Mouse (Mus musculus): Measurements from ENCODE around the gene Rbms3. TPM values are rescaled to one million over a fixed set of nuclear protein-coding genes. Genes with fewer than 3 reads are reported as not detected.

Gene Rbms3
- total and polyA plus RNA-seq, 2 experiments from 2014 or later: 43.3 to 59.9 TPM

DNA sequence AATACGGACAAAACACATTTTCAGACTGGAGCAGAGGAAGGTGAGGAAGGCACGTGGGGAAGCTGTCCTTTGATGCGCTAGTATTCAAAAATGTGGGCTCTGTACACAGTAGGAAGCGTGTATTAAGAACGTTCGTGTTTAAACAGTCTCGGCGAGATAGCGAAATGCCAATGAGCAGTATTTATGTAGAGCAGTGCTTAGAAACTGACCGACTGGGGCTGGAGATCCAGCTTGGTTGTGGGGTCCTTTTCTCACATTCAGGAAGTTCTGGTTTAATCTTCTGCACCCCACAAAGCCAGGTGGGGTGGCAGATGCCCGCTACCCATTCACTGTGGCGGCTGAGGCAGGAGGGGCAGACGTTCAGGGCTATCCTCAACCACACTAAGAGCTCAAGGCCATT, 153.0 kb downstream of the Rbms3 start:
- no peak for TF ChIP-seq CTCF (IDR thresholded peaks at IDR 0.05)
- ATAC-seq (ENCODE audit: low FRiP score): no peak
- 64% methylated on average over 13 of the region's 13 CpGs for WGBS

GRCm38 (mm10) chr9:117452816-117453215, 176.9 kb downstream of the Rbms3 start:
- no peak overlapping the region for H3K4me3 ChIP-seq (ENCODE audit: low read depth, low read length)
- DNase-seq (ENCODE audit: low spot score): no peak
- H3K4me2 ChIP-seq (ENCODE audit: low read depth, low read length, poor library complexity, severe bottlenecking): no peak overlapping the region
- WGBS: 61% methylated on average over 10 of the region's 10 CpGs
- no peak for ATAC-seq (ENCODE audit: low FRiP score)
- H3K36me3 ChIP-seq (ENCODE audit: insufficient read depth, low read length): no peaks in the 10 kb centered on the region
- H3K4me1 ChIP-seq (ENCODE audit: insufficient read depth, low read length): no peaks in the 10 kb centered on the region
- H3K9me3 ChIP-seq (ENCODE audit: low read length): no peaks in the 10 kb centered on the region
- H3K9ac ChIP-seq (replicated peaks; ENCODE audit: low read length, poor library complexity, severe bottlenecking): no peak overlapping the region
- no peak for TF ChIP-seq CTCF (IDR thresholded peaks at IDR 0.05)
- no peaks in the 10 kb centered on the region for H3K27me3 ChIP-seq (ENCODE audit: insufficient read depth, low read length)
- H3K27ac ChIP-seq (ENCODE audit: low read depth, low read length): no peak overlapping the region

More for the DNA sequence above, 153.0 kb downstream of the Rbms3 start:
- Histone ChIP-seq H3K4me1 (ENCODE audit: insufficient read depth, low read length) (no peaks in the 10 kb centered on the region), H3K9ac (replicated peaks; ENCODE audit: low read length, poor library complexity, severe bottlenecking) (no peak overlapping the region), H3K27me3 (ENCODE audit: insufficient read depth, low read length) (no peaks in the 10 kb centered on the region), H3K4me3 (ENCODE audit: low read depth, low read length) (no peak overlapping the region), H3K27ac (ENCODE audit: low read depth, low read length) (no peak overlapping the region), H3K9me3 (ENCODE audit: low read length) (no peaks in the 10 kb centered on the region), H3K4me2 (ENCODE audit: low read depth, low read length, poor library complexity, severe bottlenecking) (no peak overlapping the region), H3K36me3 (ENCODE audit: insufficient read depth, low read length) (no peaks in the 10 kb centered on the region)
- DNase-seq (ENCODE audit: low spot score): no peak

DNA sequence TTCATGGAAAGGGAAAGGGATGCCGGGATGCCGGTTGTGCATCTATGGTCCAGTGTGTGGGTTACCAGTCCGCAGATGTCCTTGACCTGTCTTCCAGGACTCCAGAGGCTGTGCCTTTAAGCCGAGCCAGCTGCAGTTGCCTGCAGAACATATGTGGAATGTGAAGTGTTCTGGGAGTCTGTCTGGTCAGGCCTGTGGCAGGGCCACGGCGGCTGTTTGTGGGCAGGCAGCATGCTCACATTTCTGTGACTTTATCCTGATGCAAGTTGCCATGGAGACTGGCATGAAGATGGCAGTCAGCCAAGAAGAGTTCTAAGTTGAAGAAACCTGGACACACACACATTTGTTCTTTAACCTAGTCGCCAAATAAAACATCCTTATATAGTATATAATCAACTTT, 187.1 kb downstream of the Rbms3 start:
- ATAC-seq (ENCODE audit: low FRiP score) (no peak), DNase-seq (ENCODE audit: low spot score) (peak; percentile 56)
- Histone ChIP-seq H3K9me3 (ENCODE audit: low read length) (no peaks in the 10 kb centered on the region), H3K4me1 (ENCODE audit: insufficient read depth, low read length) (no peaks in the 10 kb centered on the region), H3K36me3 (ENCODE audit: insufficient read depth, low read length) (no peaks in the 10 kb centered on the region), H3K9ac (replicated peaks; ENCODE audit: low read length, poor library complexity, severe bottlenecking) (no peak overlapping the region), H3K27ac (ENCODE audit: low read depth, low read length) (no peak overlapping the region), H3K27me3 (ENCODE audit: insufficient read depth, low read length) (no peaks in the 10 kb centered on the region), H3K4me2 (ENCODE audit: low read depth, low read length, poor library complexity, severe bottlenecking) (no peak overlapping the region), H3K4me3 (ENCODE audit: low read depth, low read length) (no peak overlapping the region)
- no peak for TF ChIP-seq CTCF (IDR thresholded peaks at IDR 0.05)
- 72% methylated on average over 7 of the region's 7 CpGs for WGBS

DNA sequence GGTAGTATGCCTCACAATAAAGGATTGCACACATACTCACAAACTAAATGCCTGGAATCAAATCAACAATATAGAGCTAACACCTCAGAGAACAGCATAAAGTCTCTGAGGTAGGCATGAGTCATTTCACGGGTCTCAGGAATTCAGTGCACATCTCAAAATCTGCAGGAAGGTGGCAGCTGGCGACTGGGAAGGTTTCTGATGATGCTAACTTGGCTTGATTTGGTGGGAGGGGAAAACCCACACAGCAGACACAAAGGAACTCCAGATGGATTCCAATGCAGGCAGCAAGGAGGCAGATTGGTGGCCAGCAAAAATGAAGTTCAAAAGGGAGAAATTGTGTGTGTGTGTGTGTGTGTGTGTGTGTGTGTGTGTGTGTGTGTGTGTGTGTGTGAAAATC, 193.9 kb downstream of the Rbms3 start:
- Histone ChIP-seq H3K9ac (replicated peaks; ENCODE audit: low read length, poor library complexity, severe bottlenecking) (no peak overlapping the region), H3K4me2 (ENCODE audit: low read depth, low read length, poor library complexity, severe bottlenecking) (no peak overlapping the region), H3K4me3 (ENCODE audit: low read depth, low read length) (no peak overlapping the region), H3K36me3 (ENCODE audit: insufficient read depth, low read length) (no peaks in the 10 kb centered on the region), H3K9me3 (ENCODE audit: low read length) (no peaks in the 10 kb centered on the region), H3K4me1 (ENCODE audit: insufficient read depth, low read length) (no peaks in the 10 kb centered on the region), H3K27me3 (ENCODE audit: insufficient read depth, low read length) (no peaks in the 10 kb centered on the region), H3K27ac (ENCODE audit: low read depth, low read length) (no peak overlapping the region)
- TF ChIP-seq CTCF (IDR thresholded peaks at IDR 0.05): peak; percentile 33
- ATAC-seq (ENCODE audit: low FRiP score) (no peak), DNase-seq (ENCODE audit: low spot score) (peak; percentile 48)
- WGBS: 61% methylated on average over 2 of the region's 2 CpGs

GRCm38 (mm10) chr9:117430670-117431069, 199.0 kb downstream of the Rbms3 start:
- no peaks in the 10 kb centered on the region for H3K9me3 ChIP-seq (ENCODE audit: low read length)
- DNase-seq (ENCODE audit: low spot score): peak; percentile 38
- no peak for ATAC-seq (ENCODE audit: low FRiP score)
- 100% methylated on average over 2 of the region's 2 CpGs for whole genome bisulfite sequencing
- TF ChIP-seq CTCF (IDR thresholded peaks at IDR 0.05): peak; percentile 48
- H3K4me1 ChIP-seq (ENCODE audit: insufficient read depth, low read length): no peaks in the 10 kb centered on the region
- H3K4me2 ChIP-seq (ENCODE audit: low read depth, low read length, poor library complexity, severe bottlenecking): no peak overlapping the region
- no peak overlapping the region for H3K9ac ChIP-seq (replicated peaks; ENCODE audit: low read length, poor library complexity, severe bottlenecking)
- H3K27me3 ChIP-seq (ENCODE audit: insufficient read depth, low read length): no peaks in the 10 kb centered on the region
- no peaks in the 10 kb centered on the region for H3K36me3 ChIP-seq (ENCODE audit: insufficient read depth, low read length)
- H3K4me3 ChIP-seq (ENCODE audit: low read depth, low read length): no peak overlapping the region
- H3K27ac ChIP-seq (ENCODE audit: low read depth, low read length): no peak overlapping the region

DNA sequence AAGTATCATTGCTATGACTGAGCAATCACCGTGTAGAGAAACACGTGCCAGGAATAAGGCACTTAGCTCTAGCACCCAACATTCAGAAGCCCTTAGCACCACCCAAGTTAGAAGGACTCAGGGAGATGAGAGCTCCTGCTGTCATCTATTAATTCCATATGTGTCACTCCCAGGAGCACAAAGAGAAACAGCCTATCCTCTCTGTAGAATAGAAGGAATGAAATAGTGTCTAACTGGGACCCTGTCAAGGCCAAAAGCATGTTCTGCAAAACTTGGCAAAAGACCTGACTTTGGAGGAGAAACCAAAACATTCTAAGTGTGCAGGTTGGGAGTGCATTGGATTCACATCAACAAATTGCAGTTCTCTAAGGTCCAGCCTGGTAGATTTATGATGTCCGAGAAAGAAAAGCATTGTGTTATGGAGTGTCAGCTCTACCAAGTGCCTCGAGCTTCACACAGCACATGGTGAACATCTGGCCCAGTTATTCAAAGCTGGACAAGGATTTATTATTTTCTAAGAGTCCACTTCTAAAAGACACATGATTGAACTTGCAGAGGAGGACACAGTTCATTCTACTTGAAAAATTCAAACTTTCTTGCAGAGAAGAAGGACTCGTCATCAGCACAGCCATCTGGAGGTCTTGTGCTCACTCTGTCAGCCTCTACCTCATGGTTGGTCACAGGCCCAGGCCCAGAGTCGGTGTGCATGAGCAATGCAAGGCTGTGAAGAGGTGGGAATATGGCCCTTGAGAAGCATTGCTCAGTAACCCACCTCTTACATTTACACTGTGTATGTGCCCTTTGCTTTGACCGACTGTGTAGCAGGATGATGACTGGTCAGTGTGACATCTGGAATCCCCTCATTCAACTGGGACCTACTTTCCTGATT, 200.3 kb downstream of the Rbms3 start:
- Histone ChIP-seq H3K27ac (ENCODE audit: low read depth, low read length) (no peak overlapping the region), H3K27me3 (ENCODE audit: insufficient read depth, low read length) (no peaks in the 10 kb centered on the region), H3K9me3 (ENCODE audit: low read length) (no peaks in the 10 kb centered on the region), H3K4me1 (ENCODE audit: insufficient read depth, low read length) (no peaks in the 10 kb centered on the region), H3K4me2 (ENCODE audit: low read depth, low read length, poor library complexity, severe bottlenecking) (no peak overlapping the region), H3K36me3 (ENCODE audit: insufficient read depth, low read length) (no peaks in the 10 kb centered on the region), H3K9ac (replicated peaks; ENCODE audit: low read length, poor library complexity, severe bottlenecking) (no peak overlapping the region), H3K4me3 (ENCODE audit: low read depth, low read length) (no peak overlapping the region)
- no peak for TF ChIP-seq CTCF (IDR thresholded peaks at IDR 0.05)
- DNase-seq (ENCODE audit: low spot score): no peak
- no peak for ATAC-seq (ENCODE audit: low FRiP score)
- WGBS: 92% methylated on average over 7 of the region's 7 CpGs

Measured in midbrain, postnatal 0 days (tissue).